Mouse (Mus musculus) Muller cell, postnatal 12 days (primary cell): ENCODE measurements around the gene Ppp2ca.

Experiments used
- DNase-seq: peaks from one replicate; pipeline ENCODE4 v3.0.0-alpha.2; 2015; ENCODE audit errors: inconsistent ontology term

Ppp2ca gene

DNA sequence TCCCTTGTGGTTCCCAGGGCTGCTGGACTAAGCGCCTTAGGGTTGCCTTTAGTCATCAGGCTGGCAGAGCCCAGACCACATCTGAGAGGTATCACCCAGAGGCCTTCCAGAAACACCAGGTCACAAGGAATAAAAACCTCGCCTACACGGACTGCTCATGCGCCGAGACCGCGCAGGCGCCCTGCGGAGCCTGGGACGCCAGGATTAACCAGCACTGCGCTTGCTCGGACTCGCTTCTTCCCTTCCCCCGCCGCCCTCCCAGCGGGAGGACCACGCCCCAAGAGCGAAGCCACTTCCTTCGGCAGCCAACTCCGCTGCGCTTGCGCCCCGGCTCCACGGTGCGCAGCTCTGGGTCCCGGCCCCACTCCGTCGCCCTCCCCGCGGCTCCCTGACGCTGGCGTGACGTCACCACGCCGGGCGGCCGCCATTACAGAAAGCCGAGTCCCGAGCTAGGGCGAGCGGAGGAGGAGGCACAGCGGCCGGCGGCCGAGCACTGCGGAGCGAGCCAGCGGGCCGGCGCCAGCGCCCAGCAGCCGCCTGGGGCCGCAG, at the start of gene Ppp2ca:
Ppp2ca (plus strand) TSS at position 284 of the 549 bp plus-strand sequence.
- peak; percentile 100 for DNase-seq

DNA sequence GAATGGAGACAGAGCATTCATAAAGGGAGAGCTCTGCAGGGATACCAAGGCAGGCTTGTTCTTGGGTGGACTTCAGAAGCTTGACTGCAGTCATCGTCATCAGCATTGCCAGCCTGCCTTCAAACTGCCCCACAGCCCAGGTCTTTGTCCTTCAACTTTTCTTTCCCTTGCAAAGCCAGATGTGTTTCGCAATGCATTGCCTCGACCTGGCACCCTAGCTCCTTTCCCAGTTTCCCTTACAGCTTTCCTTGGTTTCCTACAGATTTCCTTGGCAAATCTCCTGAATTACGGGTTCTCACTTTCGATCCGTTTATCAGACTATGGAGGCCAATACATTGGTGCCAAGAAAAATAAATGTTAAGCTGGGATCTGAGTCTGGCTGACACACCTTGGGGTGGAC, 45.1 kb upstream of the Ppp2ca start:
- DNase-seq: peak; percentile 13

DNA sequence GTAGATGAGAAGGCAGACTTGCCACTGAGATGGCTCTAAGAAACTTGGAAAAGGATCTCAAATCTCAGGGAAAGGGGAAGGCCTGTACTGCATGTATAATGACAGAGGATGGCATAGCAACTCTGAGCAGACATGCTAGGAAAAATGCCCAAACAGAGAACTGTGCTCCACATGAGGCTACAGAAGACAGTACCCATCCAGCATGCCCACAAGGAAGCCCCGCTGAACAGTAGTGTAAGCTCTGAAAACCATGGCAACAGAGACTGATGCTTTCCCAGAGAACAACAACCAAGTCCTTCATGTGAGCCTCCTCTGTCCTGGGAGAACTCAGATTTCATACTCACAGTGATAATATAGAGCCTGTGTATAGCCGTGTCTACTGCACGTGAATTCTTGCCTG, 43.8 kb upstream of the Ppp2ca start:
- DNase-seq: no peak

DNA sequence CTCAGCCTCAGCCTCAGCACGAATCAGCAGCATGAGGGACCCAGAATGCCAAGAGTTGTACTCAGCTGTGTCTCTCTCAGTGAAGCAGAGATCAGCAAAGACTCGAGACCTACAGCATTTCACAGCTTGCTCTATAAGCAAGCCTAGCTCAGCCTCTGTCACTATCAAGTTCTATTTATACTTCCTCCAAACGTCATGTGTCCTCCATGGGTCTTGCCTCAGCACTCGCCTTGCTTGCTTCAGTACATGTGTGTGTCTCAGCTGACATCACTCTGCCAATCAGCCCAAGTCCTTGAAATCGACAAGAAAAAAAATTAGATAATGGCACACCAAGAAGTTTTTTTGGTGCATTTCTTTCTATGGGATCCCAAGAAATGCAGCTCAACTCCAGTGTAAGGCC, 42.3 kb upstream of the Ppp2ca start:
- no peak for DNase-seq

DNA sequence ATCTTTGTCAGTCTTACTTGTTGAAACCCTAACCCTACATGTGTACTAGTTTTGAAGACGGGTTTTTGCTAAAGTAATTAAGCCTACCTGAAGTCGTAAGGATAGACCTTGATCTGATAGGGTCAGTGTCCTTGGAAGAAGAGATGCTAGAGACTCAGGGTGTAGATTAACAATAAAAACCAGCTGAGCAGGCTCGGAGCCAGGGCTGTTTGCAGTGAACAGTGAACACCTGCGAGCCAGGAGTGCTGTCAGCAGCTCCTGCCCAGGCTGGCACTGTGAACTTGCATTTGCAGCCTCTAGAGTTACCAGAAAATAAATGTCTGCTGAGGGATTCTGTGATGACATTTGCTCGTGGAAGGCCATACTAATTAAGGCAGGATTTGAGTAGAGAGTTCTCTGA, 39.5 kb upstream of the Ppp2ca start:
- no peak for DNase-seq

DNA sequence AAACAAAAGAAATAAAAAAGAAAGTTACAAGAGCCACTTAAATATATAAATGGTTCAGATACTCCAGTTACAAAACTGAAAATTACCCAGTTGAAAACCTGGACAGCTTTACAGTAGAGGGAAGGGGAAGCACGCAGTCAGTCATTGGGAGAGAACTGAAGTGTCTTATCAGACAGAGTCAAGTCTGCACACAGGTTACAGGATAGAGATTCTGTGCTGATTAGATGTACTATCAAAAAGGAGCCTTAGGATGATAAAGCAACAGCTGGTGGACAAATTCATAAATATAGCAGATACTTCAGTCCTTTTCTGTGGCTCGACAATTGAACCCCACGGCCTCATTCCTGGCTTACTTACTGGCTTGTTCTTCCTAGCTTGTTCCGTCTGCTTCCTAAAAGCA, 38.2 kb upstream of the Ppp2ca start:
- DNase-seq: no peak

DNA sequence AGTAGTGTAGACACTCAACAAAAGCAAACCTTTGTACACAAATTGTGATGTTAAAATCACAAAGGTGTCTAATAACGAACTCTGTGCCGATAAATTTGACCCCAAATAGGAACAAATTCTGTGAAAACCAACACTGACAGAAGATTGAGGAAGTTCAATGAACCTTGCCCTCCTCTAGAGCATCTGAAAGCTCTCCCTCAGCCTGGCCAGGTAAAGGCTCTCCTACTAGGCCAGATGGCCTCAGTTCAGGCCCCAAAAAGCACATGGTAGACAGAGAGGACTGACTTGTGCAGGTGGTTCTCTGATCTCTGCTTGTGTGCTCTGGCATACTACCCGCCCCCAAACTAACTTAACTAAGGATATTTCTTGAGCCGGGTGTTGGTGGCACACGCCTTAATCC, 36.1 kb upstream of the Ppp2ca start:
- DNase-seq: no peak

DNA sequence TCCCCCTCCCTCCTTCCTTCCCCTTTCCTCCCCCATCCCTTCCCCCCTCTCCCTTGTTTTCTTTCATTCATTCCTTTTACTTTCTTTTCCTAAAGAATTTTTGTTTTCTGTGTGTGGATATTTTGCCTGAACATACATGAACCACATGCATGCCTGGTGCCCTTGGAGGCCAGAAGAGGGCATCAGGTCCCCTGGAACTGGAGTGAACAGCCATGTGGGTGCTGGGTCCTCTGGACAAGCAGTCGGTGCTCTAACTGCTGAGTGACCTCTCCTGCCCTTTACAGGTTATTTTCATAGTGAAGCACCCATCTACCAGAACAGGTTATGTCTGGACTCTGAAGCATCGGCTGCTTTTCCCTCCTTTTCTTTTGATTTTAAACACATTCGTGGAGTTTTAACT, 34.1 kb upstream of the Ppp2ca start:
- DNase-seq: no peak

DNA sequence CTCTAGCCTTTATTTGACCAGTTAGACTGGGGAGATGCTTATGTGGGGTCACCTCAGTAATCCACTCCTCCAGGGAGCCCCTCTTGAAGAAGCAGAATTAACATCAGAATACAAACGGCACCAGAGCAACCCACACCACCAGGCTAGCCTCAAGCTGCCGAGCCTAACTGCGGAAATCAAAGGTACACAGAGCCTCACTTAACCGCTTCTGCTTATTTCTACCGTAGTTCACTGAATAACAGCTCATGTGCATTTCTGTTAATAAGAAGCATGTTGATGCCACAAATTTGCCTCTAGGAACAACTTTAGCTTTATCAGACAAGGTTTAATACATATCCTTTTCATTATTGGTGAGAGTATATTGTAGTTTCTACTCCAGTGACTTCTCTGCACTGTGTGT, 32.6 kb upstream of the Ppp2ca start:
- no peak for DNase-seq

DNA sequence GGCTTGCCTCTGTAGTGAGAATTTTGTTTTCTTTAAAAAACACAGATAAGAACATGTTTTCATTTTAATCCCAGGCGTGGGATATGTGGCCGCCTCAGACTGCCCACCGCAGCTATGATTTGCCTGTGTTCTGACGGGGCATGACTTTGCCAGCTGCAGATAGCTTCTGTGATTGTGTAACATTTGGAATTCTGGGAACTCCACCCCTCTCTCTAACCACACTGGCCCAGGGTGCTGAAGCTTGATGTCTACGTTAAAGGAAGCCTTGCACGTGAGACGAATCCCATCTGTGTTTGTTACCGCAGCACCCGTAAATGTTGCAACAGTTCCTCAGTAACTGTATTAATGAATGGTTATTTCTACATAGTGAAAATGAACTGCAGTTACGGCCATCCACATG, 26.7 kb upstream of the Ppp2ca start:
- no peak for DNase-seq

DNA sequence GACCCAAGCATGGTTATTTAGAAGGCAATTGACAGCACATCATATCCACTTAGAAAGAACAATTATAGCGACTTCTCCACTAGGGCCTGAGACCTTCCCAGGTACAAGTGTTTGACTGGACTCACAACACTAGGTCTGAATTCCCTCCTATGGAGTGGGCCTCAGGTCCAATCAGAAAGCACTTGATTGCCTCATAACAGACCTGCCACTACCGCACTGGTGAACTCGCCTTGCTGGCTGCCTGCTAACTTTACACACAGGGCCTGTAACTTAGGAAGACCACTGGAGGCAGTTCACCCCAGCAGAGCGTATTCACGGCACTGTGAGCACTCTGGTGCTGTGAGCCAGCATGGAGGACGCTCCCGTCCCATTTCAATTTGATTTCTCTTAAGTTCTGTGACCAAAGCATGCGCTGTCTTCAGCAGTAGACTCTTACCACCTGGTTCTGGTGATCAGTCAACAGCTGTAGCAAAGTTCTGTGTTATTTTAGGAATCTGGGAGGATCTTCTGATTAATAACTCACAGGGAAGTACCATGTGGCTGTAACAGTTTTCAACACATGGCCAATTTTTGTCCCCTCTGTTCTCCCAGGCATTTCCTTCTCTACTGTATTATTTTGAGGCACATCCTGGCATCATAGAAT, 24.8 kb upstream of the Ppp2ca start:
- DNase-seq: no peak

DNA sequence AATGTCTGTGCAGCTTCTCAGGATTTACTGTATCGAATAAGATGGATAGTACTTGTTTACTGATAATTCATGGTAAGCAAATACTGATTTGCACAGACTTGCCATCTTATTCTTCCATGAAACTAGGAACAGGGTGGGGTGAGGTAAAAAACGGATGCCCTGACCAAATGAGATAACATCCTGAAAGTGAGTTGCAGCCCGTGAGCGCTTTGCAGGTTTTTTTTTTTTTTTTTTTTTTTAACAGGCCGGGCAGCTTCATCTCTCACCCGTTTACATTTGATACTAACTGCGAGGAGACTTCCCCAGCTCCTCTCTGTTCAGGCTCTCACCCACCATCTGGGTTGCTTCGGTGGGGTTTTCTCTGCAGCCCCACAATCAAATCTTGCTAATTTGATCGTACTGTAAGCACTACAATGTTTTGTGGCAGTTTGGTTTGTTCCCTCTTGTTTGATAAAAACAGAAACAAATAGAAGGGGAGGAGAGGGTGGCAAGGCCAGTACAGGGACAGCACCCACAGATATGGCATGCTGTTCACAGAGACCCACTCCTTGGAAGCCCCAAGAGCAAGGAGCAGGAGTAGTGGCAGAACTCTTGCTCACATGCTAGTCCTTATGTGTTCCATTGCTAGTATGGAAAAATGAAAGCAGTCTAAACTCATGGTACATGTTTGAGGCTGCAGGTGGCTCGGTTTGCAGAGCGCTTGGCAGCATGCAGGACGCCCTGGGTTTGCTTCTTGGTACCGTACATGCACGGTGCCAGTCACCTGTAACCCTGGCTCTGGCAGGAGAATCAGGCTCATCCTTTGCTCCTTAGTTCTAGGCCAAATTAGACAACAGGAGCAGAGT, 23.6 kb upstream of the Ppp2ca start:
- no peak for DNase-seq

DNA sequence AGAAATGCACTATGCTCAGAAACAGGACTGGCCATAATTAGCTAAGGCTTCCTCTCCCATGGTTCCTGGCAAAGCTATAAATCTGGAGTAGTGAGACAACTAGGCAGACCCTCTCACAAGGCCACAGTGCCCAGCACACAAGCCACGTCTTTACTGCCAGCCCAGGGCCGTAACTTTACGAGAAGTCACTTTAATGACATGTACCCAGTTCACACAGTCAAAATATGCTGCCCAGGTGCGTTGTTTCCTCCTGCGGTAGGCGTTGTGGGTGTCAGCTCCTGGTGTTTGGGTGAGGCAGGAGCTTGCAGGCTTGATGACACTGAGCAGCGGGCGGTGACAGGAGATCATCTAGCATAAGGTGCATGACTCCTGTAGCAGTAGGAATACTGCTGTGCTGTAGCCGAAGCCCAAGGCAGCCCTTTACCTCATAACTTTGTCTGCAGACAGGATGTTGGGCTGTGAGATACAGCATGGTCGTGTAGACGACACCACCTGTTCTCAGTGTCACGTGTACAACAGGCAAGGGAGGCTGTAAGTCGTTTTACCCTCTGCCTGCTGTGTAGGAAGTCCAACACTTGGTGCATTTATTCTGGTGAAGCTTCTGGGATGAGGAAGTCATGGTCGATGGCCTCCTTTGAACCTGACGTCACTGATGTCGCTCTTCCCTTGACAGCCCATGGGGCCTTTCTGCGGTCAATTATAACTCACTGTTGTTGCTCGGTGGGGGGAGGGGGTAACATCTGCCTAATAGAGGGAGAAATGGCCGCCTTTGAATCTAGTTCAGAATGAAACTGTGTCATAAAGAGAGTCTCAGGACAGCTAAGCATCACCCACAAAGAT, 22.5 kb upstream of the Ppp2ca start:
- DNase-seq: no peak

DNA sequence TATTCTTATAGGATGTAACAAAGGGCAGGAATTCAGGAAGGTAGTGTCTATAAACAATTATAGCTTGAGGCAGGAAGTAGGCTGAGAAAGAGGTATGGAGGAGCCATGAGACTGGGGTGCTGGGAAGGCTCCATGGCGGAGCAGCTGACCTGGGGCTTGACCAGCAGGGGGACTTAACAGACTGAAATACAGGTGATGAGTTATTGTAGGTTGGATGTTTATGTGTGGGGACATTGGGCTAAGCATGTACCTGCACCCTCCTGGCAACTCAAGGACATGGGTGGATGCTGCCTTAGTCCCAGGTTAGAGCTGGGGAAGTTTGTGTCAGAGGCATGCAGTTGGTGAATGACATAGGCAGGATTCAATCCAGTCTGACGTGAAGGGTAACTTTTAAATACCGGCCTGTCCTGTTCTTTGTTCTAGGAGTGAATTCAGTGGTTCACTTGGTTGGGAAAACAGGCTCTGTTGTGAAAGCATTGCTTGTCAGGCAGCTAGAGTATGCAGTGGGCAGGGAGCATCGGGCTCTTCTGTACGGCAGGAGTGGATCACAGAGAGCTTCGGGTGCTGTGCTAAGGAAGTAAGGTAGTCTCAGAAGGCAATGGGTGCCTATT, 21.6 kb upstream of the Ppp2ca start:
- no peak for DNase-seq

DNA sequence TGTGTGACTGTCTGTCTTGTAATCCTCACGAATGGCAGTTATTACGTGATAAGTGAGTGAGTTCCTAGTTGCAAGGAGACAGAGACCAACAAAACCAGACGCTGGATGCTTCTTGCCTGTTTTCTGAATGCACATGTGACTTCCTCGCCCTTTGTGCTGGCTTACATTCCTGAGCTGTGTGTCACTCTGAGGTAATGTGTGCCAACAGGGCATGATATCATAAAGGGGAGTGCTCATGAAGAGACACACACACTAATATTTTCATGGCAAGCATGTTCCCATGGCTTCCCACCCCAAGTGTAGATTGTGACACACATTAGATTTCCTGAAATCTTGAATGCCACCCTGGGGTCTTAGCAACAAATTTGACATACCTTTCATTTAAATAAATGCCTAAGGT, 20.5 kb upstream of the Ppp2ca start:
- peak; percentile 91 for DNase-seq

DNA sequence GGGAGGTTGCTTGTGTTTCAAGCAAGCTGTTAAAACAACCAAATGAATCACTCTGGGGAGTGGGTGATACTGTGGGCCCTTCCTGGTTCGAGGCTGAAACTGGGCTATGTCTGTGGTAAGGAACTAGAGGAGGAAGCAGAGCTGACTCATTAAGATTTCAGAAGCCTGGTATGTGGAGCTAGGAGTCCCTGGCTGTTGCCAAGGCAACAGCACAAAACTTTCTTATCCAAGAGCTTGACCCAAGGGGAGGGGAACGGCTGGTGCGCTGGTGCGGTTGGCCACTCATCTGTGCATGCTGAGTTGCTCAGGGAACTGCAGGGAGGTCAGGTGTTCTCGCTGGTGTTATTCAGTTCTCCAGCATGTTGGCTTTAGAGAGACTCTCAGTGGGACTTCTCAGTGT, 18.5 kb upstream of the Ppp2ca start:
- DNase-seq: peak; percentile 93

DNA sequence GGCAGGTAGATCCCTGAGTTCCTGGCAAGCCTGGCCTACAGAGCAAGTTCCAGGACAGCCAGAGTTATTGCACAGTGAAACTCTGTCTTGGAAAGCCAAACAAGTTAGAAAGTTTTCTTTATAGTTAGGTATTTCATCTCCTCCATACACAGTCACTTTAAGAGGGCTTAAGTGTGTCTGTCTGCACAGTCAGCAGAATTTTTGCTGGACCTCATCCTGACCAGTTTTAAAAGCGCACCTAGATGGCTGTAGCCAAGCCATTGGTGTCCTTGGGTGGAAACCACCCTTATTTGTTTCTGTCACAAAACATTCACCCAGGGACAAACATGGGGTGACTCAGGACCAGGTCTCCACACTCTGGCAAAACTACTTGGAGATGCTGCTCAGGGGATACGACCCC, 17.8 kb upstream of the Ppp2ca start:
- DNase-seq: no peak

DNA sequence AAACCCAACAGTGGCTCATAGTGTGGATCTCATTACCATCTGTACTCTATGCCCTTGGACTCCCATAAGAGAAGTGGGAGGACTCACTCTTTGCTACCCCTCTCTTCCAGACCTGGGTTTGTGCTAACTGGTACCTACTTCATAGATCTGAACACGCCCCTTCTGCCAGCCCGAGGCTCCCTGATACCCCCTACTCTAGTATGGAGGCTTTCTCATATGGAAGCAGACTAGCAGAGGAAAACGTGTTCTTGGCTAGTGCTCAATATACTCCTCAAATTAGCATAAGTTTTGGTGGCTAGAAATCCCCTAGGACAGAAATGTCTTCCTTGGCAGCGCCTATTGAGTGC, 12.7 kb upstream of the Ppp2ca start:
- DNase-seq: no peak

DNA sequence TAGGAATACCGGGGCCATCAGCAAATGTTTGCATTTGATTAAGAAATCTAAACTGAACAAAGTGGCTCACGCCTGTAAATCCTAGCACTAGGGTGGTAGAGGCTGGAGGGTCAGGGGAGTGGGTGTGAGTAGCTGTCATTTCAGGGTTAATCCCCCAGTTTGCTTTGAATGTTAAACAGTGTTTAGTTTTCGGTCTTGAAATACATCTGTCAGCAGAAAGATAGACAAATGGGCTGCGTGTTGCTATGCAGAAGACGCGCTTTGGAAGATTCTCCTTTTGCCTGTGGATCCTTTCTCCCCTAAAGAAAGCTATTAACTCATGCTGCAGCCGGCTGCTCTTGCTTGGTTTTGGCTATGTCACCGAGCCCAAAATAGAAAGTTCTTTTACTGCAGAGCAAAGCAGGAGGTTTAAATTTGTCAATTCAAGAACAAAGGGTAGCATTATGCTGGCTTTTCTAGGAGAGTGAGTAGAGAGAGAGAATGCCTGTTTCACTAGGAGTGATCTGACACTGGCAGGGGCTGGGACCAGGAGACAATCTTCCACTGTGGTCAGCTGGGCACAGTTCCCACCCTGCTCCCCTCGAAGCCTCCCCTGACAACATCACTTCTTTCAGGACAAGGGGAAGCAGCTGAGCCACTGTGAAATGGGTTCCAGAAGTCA, 12.1 kb upstream of the Ppp2ca start:
- peak; percentile 88 for DNase-seq

DNA sequence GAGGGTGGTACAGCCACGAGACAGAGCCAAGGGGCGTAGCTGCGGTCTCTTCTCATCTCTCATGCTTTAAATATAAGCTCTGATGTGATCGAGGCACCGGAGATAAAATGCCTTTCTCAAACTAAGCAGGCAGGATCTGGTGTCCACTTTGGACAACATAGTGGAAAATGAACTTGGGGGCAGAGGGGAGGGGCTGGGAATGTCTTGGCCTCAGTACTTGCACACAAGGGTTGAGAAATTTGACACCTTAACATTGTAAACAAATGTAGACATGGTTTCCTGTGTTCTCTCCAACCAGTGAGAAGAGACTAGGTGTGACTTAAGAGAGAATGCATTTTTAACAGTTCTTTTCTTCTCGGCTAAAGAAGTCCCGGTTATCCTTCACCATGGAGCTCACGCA, 9.2 kb upstream of the Ppp2ca start:
- no peak for DNase-seq

DNA sequence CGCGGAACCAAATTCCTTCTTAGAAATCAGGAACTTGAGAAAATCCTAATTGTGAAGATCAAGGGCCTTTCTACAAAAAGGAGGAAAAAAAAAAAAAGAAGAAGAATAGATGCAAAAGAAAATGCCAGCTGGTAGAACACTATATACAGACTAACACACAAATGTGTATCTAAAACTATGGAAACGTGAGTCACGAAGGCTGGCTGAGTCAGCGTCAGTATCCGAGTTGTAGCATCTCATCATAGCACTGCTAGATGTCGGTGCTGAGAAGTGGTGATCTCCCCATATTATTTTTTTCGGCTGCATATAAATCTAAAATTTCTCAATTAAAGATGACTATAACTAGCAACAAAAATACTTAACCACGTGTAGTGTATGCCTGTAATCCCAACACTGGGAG, 7.2 kb upstream of the Ppp2ca start:
- DNase-seq: no peak
